Mouse (Mus musculus): Measurements from ENCODE around the gene Rangap1.
"Not testable (repeated sequence)": the region's sequence is repeated elsewhere in the genome, so short reads cannot be mapped to it uniquely, and the experiment has no call there.

The Rangap1 gene

DNA sequence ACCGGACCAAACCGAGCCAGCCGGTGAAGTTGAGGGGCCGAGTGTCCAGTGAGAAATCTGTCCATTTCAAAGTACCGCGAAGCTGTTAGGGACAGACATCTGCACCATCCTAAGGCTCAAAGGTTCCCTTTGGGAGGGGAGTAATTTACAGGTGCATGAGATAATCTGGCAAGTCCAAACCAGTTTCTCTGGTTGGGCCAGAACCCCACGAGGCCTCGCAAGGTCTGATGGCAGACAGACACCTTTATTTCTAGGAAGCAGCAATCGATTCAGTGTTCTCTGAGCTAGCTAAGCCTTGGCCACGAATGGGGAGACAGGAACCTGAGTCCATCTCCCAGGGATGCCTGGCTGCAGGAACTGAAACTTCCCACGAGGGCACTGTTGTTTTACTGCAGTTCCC, 21.7 kb downstream of the Rangap1 start:
- no peak for DNase-seq (ENCODE audit: low read depth, low spot score)
- Histone ChIP-seq H3K27me3 (ENCODE audit: control insufficient read depth, insufficient read depth, low read length, poor library complexity, severe bottlenecking) (no peaks in the 10 kb centered on the region), H3K36me3 (ENCODE audit: control insufficient read depth, insufficient read depth, low read length, poor library complexity, severe bottlenecking) (peaks cover 5% of the 10 kb centered on the region)

DNA sequence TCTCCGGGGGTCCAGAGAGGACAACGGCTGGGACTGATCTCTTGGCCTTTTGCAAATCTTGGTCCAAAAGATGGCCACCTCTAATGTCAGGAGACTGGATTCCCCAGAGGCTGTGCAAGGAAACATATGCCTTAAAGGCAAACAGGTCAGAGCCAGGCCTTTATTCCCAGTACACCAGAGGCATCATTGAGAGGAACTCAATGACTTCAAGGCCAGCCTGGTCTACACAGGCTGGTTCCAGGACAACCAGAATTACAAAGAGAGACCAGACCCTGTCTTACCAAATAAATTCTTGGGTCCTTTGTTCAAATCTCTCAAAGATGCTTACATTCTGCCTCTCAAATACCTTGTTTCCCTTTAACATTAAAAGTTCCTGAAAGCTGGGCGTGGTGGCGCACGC, 23.0 kb downstream of the Rangap1 start:
- no peak for DNase-seq (ENCODE audit: low read depth, low spot score)
- peaks cover 7% of the 10 kb centered on the region for H3K36me3 ChIP-seq (ENCODE audit: control insufficient read depth, insufficient read depth, low read length, poor library complexity, severe bottlenecking)
- H3K27me3 ChIP-seq (ENCODE audit: control insufficient read depth, insufficient read depth, low read length, poor library complexity, severe bottlenecking), result no peaks in the 10 kb centered on the region

DNA sequence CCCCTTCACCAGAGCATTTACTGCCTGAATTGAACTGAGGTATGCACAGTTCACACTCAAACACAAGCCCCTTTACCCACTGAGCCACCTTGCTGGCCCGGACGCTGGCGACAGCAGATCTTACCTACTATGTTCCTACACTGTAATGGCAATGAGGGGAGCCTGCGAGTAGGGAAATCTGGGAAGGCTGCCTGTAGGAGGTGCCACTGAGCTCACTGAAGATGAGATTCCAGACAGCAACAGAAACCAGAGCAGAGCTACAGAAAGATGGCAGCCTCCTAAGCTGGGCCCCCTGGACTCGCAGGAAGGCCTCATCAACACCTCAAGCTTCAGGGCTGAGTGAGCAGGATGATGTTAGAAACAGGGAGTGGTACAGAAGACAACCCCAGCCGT, 26.2 kb downstream of the Rangap1 start:
- Histone ChIP-seq H3K27me3 (ENCODE audit: control insufficient read depth, insufficient read depth, low read length, poor library complexity, severe bottlenecking) (no peaks in the 10 kb centered on the region), H3K36me3 (ENCODE audit: control insufficient read depth, insufficient read depth, low read length, poor library complexity, severe bottlenecking) (peaks cover 7% of the 10 kb centered on the region)
- DNase-seq (ENCODE audit: low read depth, low spot score), result no peak

- no peak for DNase-seq (ENCODE audit: low read depth, low spot score)
- Histone ChIP-seq H3K36me3 (ENCODE audit: control insufficient read depth, insufficient read depth, low read length, poor library complexity, severe bottlenecking) (peaks cover 12% of the 10 kb centered on the region), H3K27me3 (ENCODE audit: control insufficient read depth, insufficient read depth, low read length, poor library complexity, severe bottlenecking) (no peaks in the 10 kb centered on the region)
These were observed 26.8 kb downstream of the Rangap1 start for GRCm38 (mm10) chr15:81718336-81719138.

DNA sequence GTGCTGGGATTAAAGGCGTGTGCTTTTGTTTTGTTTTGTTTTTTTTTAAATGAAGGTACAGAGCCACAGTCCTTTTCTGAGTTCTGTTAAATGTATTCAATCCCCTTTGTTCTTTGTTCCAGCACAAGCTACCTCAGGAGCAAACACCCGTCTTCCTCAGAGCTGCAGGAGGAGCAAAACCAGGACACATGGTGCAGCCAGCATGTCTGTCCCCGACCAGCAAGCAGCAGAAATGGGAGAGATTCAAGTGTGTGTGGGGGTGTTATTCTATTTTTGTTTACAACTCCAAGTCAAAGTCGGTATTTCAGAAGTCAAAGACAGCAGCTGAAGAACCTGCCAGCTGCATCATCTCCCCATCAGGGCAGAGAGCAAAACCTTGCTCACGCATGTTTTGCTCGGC, 31.6 kb downstream of the Rangap1 start:
- Histone ChIP-seq H3K36me3 (ENCODE audit: control insufficient read depth, insufficient read depth, low read length, poor library complexity, severe bottlenecking) (peaks cover 19% of the 10 kb centered on the region), H3K27me3 (ENCODE audit: control insufficient read depth, insufficient read depth, low read length, poor library complexity, severe bottlenecking) (no peaks in the 10 kb centered on the region)

GRCm38 (mm10) chr15:81710801-81711200, 34.5 kb downstream of the Rangap1 start:
- DNase-seq (ENCODE audit: low read depth, low spot score), result no peak
- peaks cover 19% of the 10 kb centered on the region for H3K36me3 ChIP-seq (ENCODE audit: control insufficient read depth, insufficient read depth, low read length, poor library complexity, severe bottlenecking)
- H3K27me3 ChIP-seq (ENCODE audit: control insufficient read depth, insufficient read depth, low read length, poor library complexity, severe bottlenecking), result no peaks in the 10 kb centered on the region

More for the DNA sequence above, 31.6 kb downstream of the Rangap1 start:
- no peak for DNase-seq (ENCODE audit: low read depth, low spot score)

GRCm38 (mm10) chr15:81709686-81710085, 35.6 kb downstream of the Rangap1 start:
- H3K36me3 ChIP-seq (ENCODE audit: control insufficient read depth, insufficient read depth, low read length, poor library complexity, severe bottlenecking), result peaks cover 23% of the 10 kb centered on the region
- no peaks in the 10 kb centered on the region for H3K27me3 ChIP-seq (ENCODE audit: control insufficient read depth, insufficient read depth, low read length, poor library complexity, severe bottlenecking)
- no peak for DNase-seq (ENCODE audit: low read depth, low spot score)

DNA sequence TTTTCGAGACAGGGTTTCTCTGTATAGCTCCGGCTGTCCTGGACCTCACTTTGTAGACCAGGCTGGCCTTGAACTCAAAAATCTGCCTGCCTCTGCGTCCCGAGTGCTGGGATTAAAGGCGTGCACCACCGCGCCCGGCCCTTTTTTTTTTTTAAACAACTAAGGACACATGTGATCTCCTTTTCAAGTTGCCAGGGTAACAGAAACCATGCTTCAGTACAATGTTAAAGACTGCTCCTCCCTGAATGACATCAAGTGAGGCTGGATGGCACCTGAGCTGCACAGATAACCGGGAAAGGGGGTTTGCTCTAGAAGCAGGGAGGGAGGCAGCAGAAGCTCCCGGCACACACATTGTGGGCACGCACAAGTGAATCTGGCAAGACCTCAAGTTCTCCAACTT, 36.3 kb downstream of the Rangap1 start:
- Histone ChIP-seq H3K27me3 (ENCODE audit: control insufficient read depth, insufficient read depth, low read length, poor library complexity, severe bottlenecking) (no peaks in the 10 kb centered on the region), H3K36me3 (ENCODE audit: control insufficient read depth, insufficient read depth, low read length, poor library complexity, severe bottlenecking) (peaks cover 25% of the 10 kb centered on the region)
- DNase-seq (ENCODE audit: low read depth, low spot score), result no peak

DNA sequence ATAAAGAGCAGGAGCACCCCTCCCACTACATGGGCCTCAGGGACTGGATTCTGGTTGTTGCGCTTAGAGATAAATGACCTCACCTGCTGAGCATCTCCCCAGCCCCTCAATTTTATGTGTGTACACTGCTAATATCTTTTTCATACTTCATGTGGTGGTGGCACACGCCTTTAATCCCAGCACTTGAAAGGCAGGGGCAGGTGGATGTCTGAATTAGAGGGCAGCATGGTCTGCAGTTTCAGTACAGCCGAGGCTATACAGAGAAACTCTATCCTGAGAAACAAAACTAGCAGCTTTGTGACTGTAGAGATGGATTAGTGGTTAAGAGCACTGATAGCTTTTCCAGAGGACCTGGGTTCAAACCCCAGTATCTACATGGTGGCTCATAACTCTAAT, 42.2 kb downstream of the Rangap1 start:
- DNase-seq (ENCODE audit: low read depth, low spot score), result no peak
- no peaks in the 10 kb centered on the region for H3K27me3 ChIP-seq (ENCODE audit: control insufficient read depth, insufficient read depth, low read length, poor library complexity, severe bottlenecking)

GRCm38 (mm10) chr15:81702306-81703093, 42.8 kb downstream of the Rangap1 start:
- Histone ChIP-seq H3K27me3 (ENCODE audit: control insufficient read depth, insufficient read depth, low read length, poor library complexity, severe bottlenecking) (no peaks in the 10 kb centered on the region), H3K36me3 (ENCODE audit: control insufficient read depth, insufficient read depth, low read length, poor library complexity, severe bottlenecking) (peaks cover 11% of the 10 kb centered on the region; the same call in 1 of the 2 replicates)
- DNase-seq (ENCODE audit: low read depth, low spot score), result no peak

More for the DNA sequence above, 42.2 kb downstream of the Rangap1 start:
- H3K36me3 ChIP-seq (ENCODE audit: control insufficient read depth, insufficient read depth, low read length, poor library complexity, severe bottlenecking), result peaks cover 11% of the 10 kb centered on the region; the same call in 1 of the 2 replicates

DNA sequence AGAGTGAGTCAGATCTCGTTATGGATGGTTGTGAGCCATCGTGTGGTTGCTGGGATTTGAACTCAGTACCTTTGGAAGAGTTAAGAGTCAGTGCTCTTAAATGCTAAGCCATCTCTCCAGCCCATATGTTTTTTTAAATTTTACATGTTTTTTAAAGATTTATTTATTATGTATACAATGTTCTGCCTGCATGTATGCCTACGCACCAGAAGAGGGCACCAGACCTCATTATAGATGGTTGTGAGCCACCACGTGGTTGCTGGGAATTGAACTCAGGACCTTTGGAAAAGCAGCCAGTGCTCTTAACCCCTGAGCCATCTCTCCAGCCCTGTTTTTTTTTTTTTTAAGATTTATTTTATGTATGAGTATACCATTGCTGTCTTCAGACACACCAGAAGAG, 44.0 kb downstream of the Rangap1 start:
- DNase-seq (ENCODE audit: low read depth, low spot score), result not testable (repeated sequence)

DNA sequence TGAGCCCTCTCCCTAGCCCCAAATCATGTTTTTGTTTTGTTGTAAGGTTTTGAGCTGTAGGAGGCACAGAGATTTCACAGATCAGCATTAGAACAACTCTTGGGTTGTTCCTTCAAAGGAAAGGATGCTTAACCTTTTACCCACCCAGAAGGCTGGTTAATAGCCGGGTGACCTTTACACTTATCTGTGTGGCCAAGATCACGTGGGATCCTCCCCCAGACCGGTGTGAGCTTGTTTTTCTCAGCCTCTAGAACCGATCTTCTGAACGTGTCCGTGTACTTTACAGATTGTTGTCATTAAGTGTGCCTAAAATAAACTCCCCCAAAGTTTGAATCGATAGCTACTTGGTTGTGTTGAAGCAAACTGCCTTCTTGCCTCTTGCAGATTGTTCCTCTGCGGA, 44.7 kb downstream of the Rangap1 start:
- no peak for DNase-seq (ENCODE audit: low read depth, low spot score)

More for the DNA sequence above, 44.0 kb downstream of the Rangap1 start:
- peaks cover 11% of the 10 kb centered on the region; the same call in 1 of the 2 replicates for H3K36me3 ChIP-seq (ENCODE audit: control insufficient read depth, insufficient read depth, low read length, poor library complexity, severe bottlenecking)
- H3K27me3 ChIP-seq (ENCODE audit: control insufficient read depth, insufficient read depth, low read length, poor library complexity, severe bottlenecking), result not testable (repeated sequence)

DNA sequence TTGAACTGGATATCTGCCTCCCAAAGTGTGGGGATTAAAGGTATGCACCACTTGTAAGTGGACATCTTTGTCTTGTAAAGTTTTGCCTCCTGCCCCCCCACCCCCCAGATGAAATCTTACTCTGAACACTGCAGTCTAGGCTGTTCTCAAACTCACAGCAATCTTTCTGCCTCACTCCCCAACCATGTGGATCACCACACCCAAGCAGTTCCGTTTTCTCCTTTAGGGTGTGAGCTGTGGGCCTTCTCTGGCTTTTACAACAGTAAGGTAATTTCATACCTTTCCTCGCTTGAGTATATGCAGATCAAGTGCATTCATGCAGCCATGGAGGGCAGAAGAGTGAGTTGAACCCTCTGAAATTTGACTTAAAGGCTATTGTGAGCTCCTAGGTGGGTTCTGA, 45.2 kb downstream of the Rangap1 start:
- Histone ChIP-seq H3K27me3 (ENCODE audit: control insufficient read depth, insufficient read depth, low read length, poor library complexity, severe bottlenecking) (no peaks in the 10 kb centered on the region), H3K36me3 (ENCODE audit: control insufficient read depth, insufficient read depth, low read length, poor library complexity, severe bottlenecking) (0 out of 2 replicates have a peak, but pooled peaks cover 5% of the 10 kb centered on the region)
- DNase-seq (ENCODE audit: low read depth, low spot score), result no peak

More for the DNA sequence above, 44.7 kb downstream of the Rangap1 start:
- Histone ChIP-seq H3K36me3 (ENCODE audit: control insufficient read depth, insufficient read depth, low read length, poor library complexity, severe bottlenecking) (peaks cover 8% of the 10 kb centered on the region; the same call in 1 of the 2 replicates), H3K27me3 (ENCODE audit: control insufficient read depth, insufficient read depth, low read length, poor library complexity, severe bottlenecking) (no peaks in the 10 kb centered on the region)

DNA sequence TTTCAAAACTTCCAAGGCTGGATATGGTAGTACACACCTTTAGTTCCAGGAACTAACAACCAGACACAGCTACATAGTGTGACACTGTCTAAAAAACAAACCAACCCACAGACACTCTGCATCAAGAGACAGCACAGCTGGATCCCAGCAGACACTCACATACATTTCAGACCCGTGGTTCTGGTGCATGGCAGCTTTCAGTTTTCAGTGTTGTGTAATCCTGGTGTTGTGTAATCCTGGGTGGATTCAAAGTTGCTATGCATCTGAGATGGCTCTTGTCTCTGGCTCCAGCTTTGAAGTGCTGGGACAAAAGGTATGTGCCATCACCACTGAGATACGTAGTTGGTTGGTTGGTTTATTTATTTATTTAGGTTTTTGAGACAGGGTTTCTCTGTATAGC, 46.8 kb downstream of the Rangap1 start:
- no peaks in the 10 kb centered on the region for H3K36me3 ChIP-seq (ENCODE audit: control insufficient read depth, insufficient read depth, low read length, poor library complexity, severe bottlenecking)
- H3K27me3 ChIP-seq (ENCODE audit: control insufficient read depth, insufficient read depth, low read length, poor library complexity, severe bottlenecking), result no peaks in the 10 kb centered on the region
- DNase-seq (ENCODE audit: low read depth, low spot score), result no peak

GRCm38 (mm10) chr15:81697847-81698246, 47.5 kb downstream of the Rangap1 start:
- DNase-seq (ENCODE audit: low read depth, low spot score), result peak; percentile 74
- no peaks in the 10 kb centered on the region for H3K27me3 ChIP-seq (ENCODE audit: control insufficient read depth, insufficient read depth, low read length, poor library complexity, severe bottlenecking)
- no peaks in the 10 kb centered on the region for H3K36me3 ChIP-seq (ENCODE audit: control insufficient read depth, insufficient read depth, low read length, poor library complexity, severe bottlenecking)

Measured in splenic B cell, adult 2 months (primary cell).